Mouse (Mus musculus) cerebellum, adult 18-20 months (tissue): ENCODE results near the gene Optc.

Experiments used
- DNase-seq, 2 experiments: peaks; one replicate each; pipeline ENCODE4 v3.0.0; 2021

The Optc gene

DNA sequence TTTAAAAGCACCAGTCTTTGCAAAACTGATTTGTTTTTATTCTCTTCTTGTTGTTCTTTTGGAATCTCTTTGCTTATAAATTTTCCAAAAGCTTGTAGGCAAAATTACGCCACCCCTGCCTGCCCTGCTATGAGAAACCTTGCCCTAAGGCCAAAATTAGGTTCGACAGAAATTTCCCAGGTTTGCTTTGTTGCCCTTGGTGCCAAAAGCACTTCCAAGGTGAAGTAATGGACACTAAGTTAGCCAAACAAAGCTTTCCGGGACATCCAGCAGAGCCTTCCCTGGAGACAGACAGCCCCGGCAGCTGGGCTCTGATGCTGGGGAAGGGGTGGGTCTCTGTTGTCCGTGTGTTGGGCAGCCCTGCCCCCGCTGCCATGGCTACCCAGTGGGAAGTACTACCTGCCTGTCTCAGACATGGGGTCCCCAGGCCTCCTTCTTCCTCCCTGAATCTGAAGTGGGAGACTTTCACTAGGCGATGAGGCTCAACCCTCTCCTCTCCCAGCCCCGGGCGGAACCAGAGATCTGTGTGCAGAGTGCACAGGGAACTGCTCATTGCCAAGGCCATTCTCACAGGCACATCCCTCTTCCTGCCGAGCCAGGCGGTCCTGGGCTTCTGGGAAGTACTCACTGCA, 9.8 kb upstream of the Optc start:
- no peak for DNase-seq

GRCm38 (mm10) chr1:133915723-133916355, 8.0 kb upstream of the Optc start:
- DNase-seq: no peak

DNA sequence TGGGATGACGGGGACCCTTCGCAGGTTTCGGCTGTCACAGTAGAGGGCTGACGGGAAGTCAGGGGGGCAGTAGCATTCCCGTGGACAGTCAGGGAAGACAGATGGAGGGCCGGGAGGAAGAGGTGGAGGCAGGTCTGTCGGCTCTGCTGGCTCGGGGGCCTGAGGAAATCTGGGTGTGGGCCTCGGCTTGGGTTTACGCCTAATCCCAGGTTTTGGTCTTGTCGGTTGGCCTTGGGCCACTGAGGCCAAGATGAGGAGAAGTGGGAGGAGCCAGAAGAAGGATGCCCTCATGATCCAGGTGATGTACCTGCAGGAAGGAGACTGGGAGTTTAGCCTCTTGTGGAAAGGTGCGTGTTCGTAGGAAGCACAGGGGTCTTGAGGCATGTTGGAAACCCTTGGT, 7.3 kb upstream of the Optc start:
- no peak for DNase-seq

DNA sequence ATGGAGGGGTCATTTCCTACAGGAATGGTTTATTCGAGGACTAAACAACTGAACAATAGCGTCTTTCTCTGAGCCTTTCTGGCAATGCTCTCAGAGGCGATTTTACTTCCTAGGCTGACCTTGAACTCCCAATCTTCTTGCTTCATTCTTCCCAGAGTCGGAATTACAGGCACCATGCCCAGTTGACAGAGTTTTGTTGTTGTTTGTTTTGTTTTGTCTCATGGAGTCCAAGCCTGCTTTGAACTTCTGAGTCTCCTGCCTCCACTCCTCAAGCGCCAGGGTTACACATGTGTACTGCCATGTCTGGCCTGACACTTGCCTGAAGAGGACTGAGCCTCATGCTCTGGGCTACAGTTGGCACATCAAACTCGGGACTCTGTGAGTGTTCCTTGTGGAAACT, 5.2 kb upstream of the Optc start:
- DNase-seq: no peak

GRCm38 (mm10) chr1:133911456-133911855, 3.7 kb upstream of the Optc start:
- peak; percentile 75 to 82 for DNase-seq

DNA sequence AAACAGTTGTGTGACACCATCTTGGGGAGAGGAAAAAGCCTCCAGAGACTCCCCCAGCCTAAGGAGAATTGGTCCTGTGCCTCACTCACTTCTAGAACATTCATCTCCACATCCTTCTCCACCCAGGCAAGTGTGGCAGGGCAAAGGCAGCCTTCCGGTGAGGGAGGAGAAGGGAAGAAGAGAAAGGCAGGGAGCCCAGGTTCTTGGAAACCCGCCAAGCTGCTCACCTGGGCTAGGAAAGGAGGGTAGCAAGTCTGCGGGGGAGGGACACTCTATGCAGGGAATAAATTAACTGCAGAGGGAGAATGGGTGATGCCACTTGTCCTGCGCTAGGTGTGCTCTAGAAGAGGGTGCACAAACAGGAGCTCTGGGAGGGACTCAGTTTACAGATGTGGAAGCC, 3.2 kb upstream of the Optc start:
- no peak for DNase-seq

DNA sequence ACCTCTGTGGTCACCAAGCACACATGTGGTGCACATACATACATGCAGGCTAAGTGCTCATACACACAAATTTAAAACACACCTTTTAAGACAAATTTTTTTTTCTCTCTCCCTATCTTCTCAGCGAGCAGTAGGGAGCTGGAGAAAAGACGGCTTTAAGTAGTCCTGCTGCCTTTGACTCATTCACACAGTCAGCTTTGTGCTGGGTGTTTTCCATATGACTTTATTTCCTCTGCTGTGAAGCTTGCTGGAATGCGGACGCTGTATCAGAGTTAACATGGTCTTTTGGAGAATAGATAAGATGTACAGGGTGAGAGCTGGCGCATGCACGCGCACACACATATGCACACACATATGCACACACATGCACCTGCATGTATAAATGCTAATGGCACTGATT, 2.3 kb upstream of the Optc start:
- DNase-seq: no peak

- DNase-seq: peak; percentile 61 to 75
These were observed 1.1 kb upstream of the Optc start for GRCm38 (mm10) chr1:133908659-133909575.

- DNase-seq: no peak
These were observed 1.4 kb downstream of the Optc start for GRCm38 (mm10) chr1:133906420-133906819.

- DNase-seq: peak; percentile 79 to 86
These were observed 7.0 kb downstream of the Optc start for GRCm38 (mm10) chr1:133900825-133901224.

GRCm38 (mm10) chr1:133899043-133899542, 8.7 kb downstream of the Optc start:
- DNase-seq: no peak

- DNase-seq: no peak
These were observed 10.5 kb downstream of the Optc start for GRCm38 (mm10) chr1:133897293-133897692.

- no peak for DNase-seq
These were observed 16.3 kb downstream of the Optc start for GRCm38 (mm10) chr1:133891489-133891888.

DNA sequence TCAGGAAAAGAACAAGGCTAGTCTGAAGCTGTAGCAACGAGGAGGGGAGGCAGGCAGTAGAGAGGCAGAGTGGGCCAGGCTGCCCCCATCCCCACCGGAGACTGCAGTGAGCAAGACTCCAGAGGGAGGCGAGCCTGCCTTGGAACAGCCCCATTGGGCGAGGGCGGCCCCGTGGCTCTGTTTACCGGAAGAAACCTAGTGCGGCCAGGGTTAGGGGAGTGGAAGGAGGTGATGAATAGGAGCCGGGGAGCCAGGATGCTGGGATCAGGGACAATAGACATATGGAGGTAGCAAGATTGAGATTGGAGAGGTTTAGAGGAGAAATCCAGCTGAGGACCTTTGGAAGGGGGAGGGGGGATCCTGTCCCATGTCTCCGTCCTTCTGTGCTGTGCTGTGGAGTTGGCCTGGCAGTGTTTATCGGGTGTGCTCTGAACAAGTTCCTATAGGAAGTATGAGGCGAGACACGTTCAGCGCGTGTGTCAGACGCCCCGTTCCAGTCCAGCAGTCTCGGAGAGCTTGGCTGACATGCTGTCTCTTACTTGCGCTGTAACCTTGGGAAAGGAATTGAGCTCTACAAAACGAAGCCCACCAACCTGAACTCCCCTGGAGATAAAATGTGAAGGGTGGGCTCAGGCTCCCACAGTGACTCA, 17.7 kb downstream of the Optc start:
- no peak for DNase-seq

- DNase-seq: no peak
These were observed 20.1 kb downstream of the Optc start for GRCm38 (mm10) chr1:133887538-133888250.

DNA sequence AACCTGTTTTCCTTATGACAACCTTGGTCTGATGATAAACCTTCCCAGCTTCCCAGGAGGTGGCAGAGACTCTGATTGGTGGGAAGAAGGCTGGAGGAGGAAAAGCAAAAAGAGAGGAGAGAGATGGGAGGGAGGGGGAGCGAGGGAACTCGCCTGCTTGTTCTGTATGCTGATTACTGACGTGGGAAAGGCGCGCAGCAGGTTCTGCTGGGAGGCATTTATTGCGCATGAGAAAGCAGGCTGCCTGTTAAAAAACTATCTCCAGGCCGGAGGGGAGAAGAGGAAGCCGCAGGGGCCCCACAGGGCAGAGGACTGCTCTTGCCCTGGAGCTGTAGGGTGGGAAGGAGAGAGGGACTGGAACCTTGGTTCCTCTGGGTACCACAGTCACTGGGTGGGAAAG, 20.8 kb downstream of the Optc start:
- DNase-seq: peak; percentile 67 to 78

DNA sequence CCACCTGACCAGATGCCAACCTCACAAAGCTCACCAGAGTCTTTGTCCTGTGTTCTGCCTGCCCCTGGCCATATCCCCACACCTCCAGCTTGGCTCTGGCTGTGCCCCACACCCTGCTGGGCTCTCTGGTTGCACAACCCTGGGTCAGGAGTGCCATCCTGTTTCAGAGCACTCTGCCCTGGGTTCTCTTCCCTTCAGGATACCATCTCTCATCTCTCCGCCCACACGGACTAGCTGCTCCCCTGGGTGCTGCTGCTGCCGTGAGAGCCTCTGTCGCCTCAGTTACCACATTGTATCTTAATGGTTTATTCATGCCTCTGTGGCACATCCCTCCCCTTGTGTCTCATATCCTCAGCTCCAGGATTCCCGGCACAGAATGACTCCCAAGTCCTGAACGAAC, 21.4 kb downstream of the Optc start:
- peak in 1 of 2 experiments; percentile 35 for DNase-seq

DNA sequence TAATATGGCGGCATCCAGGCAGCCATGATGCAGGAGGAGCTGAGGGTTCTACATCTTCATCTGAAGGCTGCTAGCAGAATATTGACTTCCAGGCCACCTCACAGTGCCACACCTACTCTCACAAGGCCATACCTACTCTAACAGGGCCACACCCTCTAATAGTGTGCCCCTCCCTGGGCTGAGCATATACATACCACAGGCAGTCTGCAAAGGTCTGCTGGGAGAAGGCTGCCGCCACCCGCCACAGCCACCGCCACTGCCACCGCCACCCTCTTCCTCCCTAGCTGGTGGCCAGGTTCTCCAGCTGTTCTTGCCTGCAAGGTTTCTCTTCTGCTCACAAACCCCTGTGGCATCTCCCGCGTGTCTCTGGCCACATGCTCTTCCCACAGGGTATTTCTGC, 22.0 kb downstream of the Optc start:
- no peak for DNase-seq

- DNase-seq: no peak
These were observed 23.1 kb downstream of the Optc start for GRCm38 (mm10) chr1:133884746-133885145.

DNA sequence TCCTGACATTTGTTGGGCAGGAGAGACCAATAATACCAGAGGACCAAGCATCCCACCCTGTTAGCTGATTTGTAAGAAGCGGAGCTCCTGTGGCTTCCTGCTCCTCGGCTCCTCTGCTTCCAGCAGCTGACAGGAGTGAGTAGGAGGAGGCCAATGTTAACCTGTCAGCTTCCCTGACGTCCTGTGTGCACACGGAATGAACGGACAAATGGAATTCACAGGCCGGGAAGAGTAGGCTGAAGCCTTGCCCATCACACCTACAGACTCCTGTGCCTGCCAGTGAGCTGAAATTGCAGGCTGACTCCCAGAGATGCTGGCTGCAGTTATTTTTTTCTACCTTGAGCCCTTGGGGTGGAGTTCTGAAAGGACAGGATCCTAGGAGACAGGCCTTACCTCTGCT, 23.7 kb downstream of the Optc start:
- no peak for DNase-seq

- DNase-seq: peak in 1 of 2 experiments; percentile 30
These were observed 25.2 kb downstream of the Optc start for GRCm38 (mm10) chr1:133882283-133883217.
